Mouse (Mus musculus): ENCODE results near the gene Parpbp. TPM values are rescaled to one million over a fixed set of nuclear protein-coding genes. Genes with fewer than 3 reads are reported as not detected.
A peak's percentile ranks its signal among the peaks of the same experiment; 100 is the strongest.

The Parpbp gene
- polyA plus RNA-seq, 1 experiment from 2014 or later, result 17.3 TPM

GRCm38 (mm10) chr10:88067377-88067776 lies 79.4 kb downstream of the Parpbp start:
- H3K27me3 ChIP-seq (ENCODE audit: poor library complexity, severe bottlenecking), result no peaks in the 10 kb centered on the region
- 85% methylated on average over 3 of the region's 3 CpGs for WGBS
- no peak for DNase-seq (ENCODE audit: extremely low spot score, low spot score)

GRCm38 (mm10) chr10:88064872-88065271 lies 81.9 kb downstream of the Parpbp start:
- WGBS, result 85% methylated on average over 2 of the region's 2 CpGs
- no peak for DNase-seq (ENCODE audit: extremely low spot score, low spot score)
- H3K9me3 ChIP-seq, result no peaks in the 10 kb centered on the region
- no peaks in the 10 kb centered on the region for H3K4me1 ChIP-seq
- H3K27me3 ChIP-seq (ENCODE audit: poor library complexity, severe bottlenecking), result no peaks in the 10 kb centered on the region
- H3K36me3 ChIP-seq (replicated peaks), result no peaks in the 10 kb centered on the region
- H3K27ac ChIP-seq, result no peak overlapping the region
- H3K4me3 ChIP-seq, result no peak overlapping the region

More at GRCm38 (mm10) chr10:88067377-88067776, 79.4 kb downstream of the Parpbp start:
- Histone ChIP-seq H3K4me3 (no peak overlapping the region), H3K9me3 (no peaks in the 10 kb centered on the region), H3K36me3 (replicated peaks) (no peaks in the 10 kb centered on the region), H3K27ac (no peak overlapping the region), H3K4me1 (no peaks in the 10 kb centered on the region)

- H3K27ac ChIP-seq, result no peak overlapping the region
- no peak for DNase-seq (ENCODE audit: extremely low spot score, low spot score)
- 73% methylated on average over 4 of the region's 4 CpGs for WGBS
- no peaks in the 10 kb centered on the region for H3K27me3 ChIP-seq (ENCODE audit: poor library complexity, severe bottlenecking)
- no peaks in the 10 kb centered on the region for H3K36me3 ChIP-seq (replicated peaks)
- no peaks in the 10 kb centered on the region for H3K9me3 ChIP-seq
- H3K4me3 ChIP-seq, result no peak overlapping the region
- H3K4me1 ChIP-seq, result no peaks in the 10 kb centered on the region
Observed at GRCm38 (mm10) chr10:88063436-88063835, 83.3 kb downstream of the Parpbp start.

DNA sequence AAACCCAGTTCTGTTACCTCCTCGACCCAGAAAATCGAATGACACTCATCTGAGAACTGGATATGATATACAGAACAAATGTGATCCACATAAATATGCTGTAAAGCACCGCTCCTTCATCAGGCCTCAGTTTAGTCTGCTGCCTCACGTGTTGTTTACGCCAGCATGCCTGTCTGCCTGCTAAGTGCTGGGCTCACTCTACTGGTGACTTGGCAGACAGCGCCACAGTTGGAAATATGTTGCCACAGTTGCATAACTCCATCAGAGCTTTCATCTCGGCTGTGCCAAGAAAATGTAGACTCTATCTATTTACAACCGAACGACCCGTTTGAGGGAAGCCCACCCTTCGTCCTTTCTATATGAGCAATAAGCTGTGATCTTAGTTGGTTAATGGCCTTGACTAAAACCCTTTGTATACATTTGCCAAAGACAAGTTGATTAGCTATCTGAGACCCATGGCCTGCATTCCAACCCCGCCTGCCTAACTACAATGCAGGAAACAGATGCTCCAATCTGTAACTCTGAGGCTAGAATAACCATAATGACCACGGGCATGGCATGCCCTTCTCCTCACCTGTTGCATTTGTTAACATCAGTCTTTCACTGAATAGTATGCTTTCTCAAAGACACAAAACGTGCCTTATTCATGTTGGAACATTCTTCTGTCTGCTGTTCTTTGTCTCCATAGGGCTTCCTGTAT lies 89.6 kb downstream of the Parpbp start:
- H3K36me3 ChIP-seq (replicated peaks), result no peaks in the 10 kb centered on the region
- no peaks in the 10 kb centered on the region for H3K9me3 ChIP-seq
- H3K4me3 ChIP-seq, result no peak overlapping the region
- H3K4me1 ChIP-seq, result no peaks in the 10 kb centered on the region
- H3K27me3 ChIP-seq (ENCODE audit: poor library complexity, severe bottlenecking), result no peaks in the 10 kb centered on the region
- H3K27ac ChIP-seq, result no peak overlapping the region
- DNase-seq (ENCODE audit: extremely low spot score, low spot score), result no peak
- 89% methylated on average over 14 of the region's 14 CpGs for WGBS

GRCm38 (mm10) chr10:88054233-88054985 lies 92.3 kb downstream of the Parpbp start:
- Histone ChIP-seq H3K36me3 (replicated peaks) (no peaks in the 10 kb centered on the region), H3K4me3 (no peak overlapping the region), H3K27me3 (ENCODE audit: poor library complexity, severe bottlenecking) (no peaks in the 10 kb centered on the region), H3K9me3 (no peaks in the 10 kb centered on the region), H3K4me1 (no peaks in the 10 kb centered on the region), H3K27ac (no peak overlapping the region)
- 91% methylated on average over 14 of the region's 14 CpGs for WGBS
- no peak for DNase-seq (ENCODE audit: extremely low spot score, low spot score)

DNA sequence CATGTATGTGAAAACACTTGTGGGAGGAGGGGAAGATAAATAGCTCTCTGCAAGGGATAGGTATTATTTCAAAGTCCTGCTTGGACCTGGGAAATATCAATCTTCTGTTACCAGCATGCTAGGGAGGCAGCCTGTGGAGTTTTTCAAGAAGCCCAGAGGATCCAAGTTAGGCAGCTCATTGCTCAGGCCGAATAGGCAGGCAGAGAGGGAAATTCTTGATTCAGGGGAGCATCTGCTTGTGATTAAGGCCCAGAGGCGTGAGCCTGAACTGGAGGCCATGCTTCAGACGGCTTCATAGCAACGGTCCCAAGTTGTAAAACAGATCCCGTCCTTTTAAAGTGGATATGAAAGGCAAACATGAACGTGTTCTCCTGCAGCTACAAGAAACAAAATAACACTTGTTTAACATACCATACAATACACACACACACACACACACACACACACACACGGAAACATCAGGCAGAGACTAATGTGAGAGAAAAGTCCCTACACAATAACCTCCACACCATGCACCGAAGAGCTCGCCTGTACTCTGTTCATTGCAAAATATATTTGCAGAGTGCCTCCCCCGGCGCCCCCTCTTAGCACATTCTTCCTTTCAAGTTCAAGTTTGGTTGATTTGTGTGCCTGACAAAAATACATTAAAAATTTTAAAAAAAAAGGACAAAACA lies 100.5 kb downstream of the Parpbp start:
- Histone ChIP-seq H3K4me3 (no peak overlapping the region), H3K36me3 (replicated peaks) (no peaks in the 10 kb centered on the region), H3K27ac (peak overlapping the region; percentile 51; the same call in 1 of the 2 replicates), H3K27me3 (ENCODE audit: poor library complexity, severe bottlenecking) (no peaks in the 10 kb centered on the region), H3K4me1 (peaks cover 6% of the 10 kb centered on the region; the same call in 1 of the 2 replicates), H3K9me3 (no peaks in the 10 kb centered on the region)
- peak; percentile 42 for DNase-seq (ENCODE audit: extremely low spot score, low spot score)
- WGBS, result 72% methylated on average over 11 of the region's 11 CpGs

GRCm38 (mm10) chr10:88044297-88044696 lies 102.4 kb downstream of the Parpbp start:
- DNase-seq (ENCODE audit: extremely low spot score, low spot score), result no peak
- Histone ChIP-seq H3K36me3 (replicated peaks) (no peaks in the 10 kb centered on the region), H3K4me1 (peaks cover 6% of the 10 kb centered on the region; the same call in 1 of the 2 replicates), H3K27me3 (ENCODE audit: poor library complexity, severe bottlenecking) (no peaks in the 10 kb centered on the region), H3K4me3 (no peak overlapping the region), H3K9me3 (no peaks in the 10 kb centered on the region), H3K27ac (no peak overlapping the region)
- WGBS, result 86% methylated on average over 4 of the region's 4 CpGs

Other genes starting within 250 kb of the Parpbp start
- 0.38 and 0.83 TPM in 2 replicates for gene Pmch, start 55.9 kb downstream of the Parpbp start, polyA plus RNA-seq (2016; fragmentation: Nextera tagmentation; extraction: Ambion mirVana)
- gene Nup37, start 51 bp upstream of the Parpbp start, polyA plus RNA-seq (2016; fragmentation: Nextera tagmentation; extraction: Ambion mirVana), result 116 and 118 TPM in 2 replicates
- gene Washc3, start 54.2 kb upstream of the Parpbp start, polyA plus RNA-seq (2016; fragmentation: Nextera tagmentation; extraction: Ambion mirVana), result 46.7 TPM in 2 replicates
- gene Dram1, start 232.1 kb upstream of the Parpbp start, polyA plus RNA-seq (2016; fragmentation: Nextera tagmentation; extraction: Ambion mirVana), result 0.36 and 0.38 TPM in 2 replicates
- gene Gnptab, start 232.2 kb upstream of the Parpbp start, polyA plus RNA-seq (2016; fragmentation: Nextera tagmentation; extraction: Ambion mirVana), result 8.3 and 9.0 TPM in 2 replicates

Data from forebrain, embryonic 10.5 days (tissue).